Mouse (Mus musculus) myocyte (in vitro differentiated cells): ENCODE measurements around the gene Zfp280b.

Experiments
- CEBPB ChIP-seq: IDR thresholded peaks from 2 replicates; pipeline ENCODE4 v1.6.1; 2011; ENCODE audit warnings: mild to moderate bottlenecking, moderate library complexity; ENCODE audit not compliant: poor library complexity, insufficient read depth, severe bottlenecking
- E2F4 ChIP-seq: IDR thresholded peaks from one replicate; pipeline ENCODE4 v1.6.1; 2011; ENCODE audit warnings: mild to moderate bottlenecking, control low read depth, moderate library complexity; ENCODE audit not compliant: insufficient read depth
- MYOG ChIP-seq, 3 experiments: IDR thresholded peaks; one replicate each; pipeline ENCODE4 v1.6.1; 2011; ENCODE audit warnings: control low read depth in 2 of 3, low read depth in 2 of 3, mild to moderate bottlenecking in 2 of 3; ENCODE audit not compliant: insufficient read length in 2 of 3, control insufficient read depth in 1 of 3, insufficient read depth in 1 of 3
- POLR2A ChIP-seq: IDR thresholded peaks from one replicate; pipeline ENCODE4 v1.6.1; 2011; ENCODE audit warnings: low read depth, mild to moderate bottlenecking, control low read depth, moderate library complexity; ENCODE audit not compliant: insufficient read length
- POLR2AphosphoS2 ChIP-seq: IDR thresholded peaks from one replicate; pipeline ENCODE4 v1.6.1; 2011; ENCODE audit warnings: low read depth, control low read depth; ENCODE audit not compliant: insufficient read length
- TCF12 ChIP-seq: IDR thresholded peaks from one replicate; pipeline ENCODE4 v1.6.1; 2011; ENCODE audit warnings: mild to moderate bottlenecking, control low read depth; ENCODE audit not compliant: poor library complexity, insufficient read depth, severe bottlenecking
- USF1 ChIP-seq: IDR thresholded peaks from one replicate; pipeline ENCODE4 v1.6.1; 2011; ENCODE audit warnings: low read depth, mild to moderate bottlenecking, control low read depth, moderate library complexity

DNA sequence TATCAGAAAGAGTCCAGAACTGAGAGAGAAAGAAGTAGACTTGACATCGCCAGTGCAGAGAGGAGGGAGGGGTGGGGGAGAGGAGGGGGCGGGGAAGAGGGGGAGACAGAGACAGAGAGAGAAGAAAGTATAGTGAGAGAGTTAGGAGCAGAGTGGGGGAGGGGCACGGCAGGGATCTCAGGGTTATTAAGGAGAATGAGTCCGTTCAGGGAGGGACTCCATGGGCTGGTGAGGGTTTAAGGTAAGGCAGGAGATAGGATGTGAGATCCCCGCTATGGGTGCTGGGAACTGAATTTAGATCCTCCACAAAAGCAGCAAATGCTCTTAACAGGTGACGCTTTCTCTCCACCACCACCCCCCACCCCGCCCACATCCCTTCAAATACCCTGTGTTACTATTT lies 31.3 kb upstream of the Zfp280b start:
- TF ChIP-seq MYOG (IDR thresholded peaks at IDR 0.05; ENCODE audit: control insufficient read depth in 1 of 3, insufficient read depth in 1 of 3, insufficient read length in 2 of 3, low read depth in 2 of 3): no peak
- no peak for TF ChIP-seq E2F4
- TF ChIP-seq POLR2A: no peak
- no peak for TF ChIP-seq TCF12
- no peak for TF ChIP-seq USF1
- no peak for TF ChIP-seq CEBPB
- no peak for TF ChIP-seq POLR2AphosphoS2
